Mouse (Mus musculus): ENCODE measurements around the gene Gabrd. TPM values are rescaled to one million over a fixed set of nuclear protein-coding genes. Genes with fewer than 3 reads are reported as not detected.

Gabrd gene
- total and polyA plus RNA-seq, 3 experiments = 0.50 to 1.1 TPM; not detected in 1

DNA sequence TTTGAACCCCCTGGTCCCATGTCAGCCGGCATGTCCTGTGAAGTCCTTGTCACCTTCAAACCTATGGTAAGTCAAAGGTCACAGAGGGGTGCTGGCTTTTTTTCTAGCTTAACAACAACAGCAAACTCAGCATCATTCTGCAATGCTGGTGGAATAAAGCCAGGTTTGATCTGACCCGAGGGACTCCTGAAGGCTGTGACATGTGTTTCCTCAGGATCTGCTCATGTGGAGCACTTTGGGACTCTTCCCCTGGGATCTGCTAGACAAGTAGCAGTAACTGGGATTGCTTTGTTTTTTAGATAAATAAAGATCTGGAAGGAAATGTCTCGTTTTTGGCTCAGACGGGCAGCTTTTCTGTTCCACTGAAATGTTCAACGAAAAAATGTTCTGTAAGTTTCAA is 36.1 kb upstream of the Gabrd start:
- H3K27ac ChIP-seq (ENCODE audit: control insufficient read depth, low read depth, low read length) = no peak overlapping the region
- no peaks in the 10 kb centered on the region for H3K9me3 ChIP-seq (replicated peaks; ENCODE audit: insufficient read depth, low read length)
- no peaks in the 10 kb centered on the region for H3K36me3 ChIP-seq (ENCODE audit: control insufficient read depth in 1 of 2, insufficient read depth in 2 of 2, low read length in 2 of 2)
- TF ChIP-seq MAX (IDR thresholded peaks at IDR 0.05; ENCODE audit: low read length) (no peak), RCOR1 (IDR thresholded peaks at IDR 0.05; ENCODE audit: low read depth, low read length) (no peak), TCF12 (IDR thresholded peaks at IDR 0.05; ENCODE audit: low read depth, low read length) (no peak), UBTF (IDR thresholded peaks at IDR 0.05; ENCODE audit: borderline replicate concordance, insufficient read depth, low read depth, low read length) (no peak), SMC3 (IDR thresholded peaks at IDR 0.05; ENCODE audit: low read depth, low read length) (no peak), ZNF384 (IDR thresholded peaks at IDR 0.05; ENCODE audit: low read depth, low read length) (no peak), GABPA (IDR thresholded peaks at IDR 0.05; ENCODE audit: low read depth, low read length) (no peak), EP300 (IDR thresholded peaks at IDR 0.05; ENCODE audit: low read depth in 1 of 2, low read length in 2 of 2) (no peak), MEF2A (IDR thresholded peaks at IDR 0.05; ENCODE audit: extremely low read depth, insufficient replicate concordance, low read depth, low read length, poor library complexity, severe bottlenecking) (no peak), BHLHE40 (IDR thresholded peaks at IDR 0.05; ENCODE audit: borderline replicate concordance, low read depth, low read length) (no peak), CHD1 (IDR thresholded peaks at IDR 0.05; ENCODE audit: low read depth, low read length) (no peak)
- H3K9ac ChIP-seq (ENCODE audit: control insufficient read depth, low read depth, low read length, poor library complexity, severe bottlenecking) = no peak overlapping the region
- H3K27me3 ChIP-seq (ENCODE audit: control insufficient read depth in 1 of 2, insufficient read depth in 2 of 2, low read length in 2 of 2) = no peaks in the 10 kb centered on the region; a peak in 1 of 4 replicates
- no peaks in the 10 kb centered on the region for H3K79me2 ChIP-seq (ENCODE audit: control insufficient read depth, insufficient read depth, low read length, poor library complexity)
- H3K4me3 ChIP-seq (ENCODE audit: control insufficient read depth in 1 of 2, insufficient read depth in 1 of 2, low read depth in 2 of 2, low read length in 2 of 2) = no peak overlapping the region
- DNase-seq (ENCODE audit: low read depth, low spot score) = no peak
- H3K4me1 ChIP-seq (ENCODE audit: control insufficient read depth in 1 of 2, insufficient read depth in 2 of 2, low read length in 2 of 2) = no peaks in the 10 kb centered on the region

GRCm38 (mm10) chr4:155432358-155432757 is 34.4 kb upstream of the Gabrd start:
- H3K9ac ChIP-seq (ENCODE audit: control insufficient read depth, low read depth, low read length, poor library complexity, severe bottlenecking) = no peak overlapping the region
- DNase-seq (ENCODE audit: low read depth, low spot score) = no peak

GRCm38 (mm10) chr4:155429202-155429601 is 31.3 kb upstream of the Gabrd start:
- H3K9ac ChIP-seq (ENCODE audit: control insufficient read depth, low read depth, low read length, poor library complexity, severe bottlenecking) = no peak overlapping the region
- no peaks in the 10 kb centered on the region for H3K9me3 ChIP-seq (replicated peaks; ENCODE audit: insufficient read depth, low read length)
- DNase-seq (ENCODE audit: low read depth, low spot score) = no peak
- no peak overlapping the region for H3K27ac ChIP-seq (ENCODE audit: control insufficient read depth, low read depth, low read length)
- H3K4me3 ChIP-seq (ENCODE audit: control insufficient read depth in 1 of 2, insufficient read depth in 1 of 2, low read depth in 2 of 2, low read length in 2 of 2) = no peak overlapping the region
- H3K4me1 ChIP-seq (ENCODE audit: control insufficient read depth in 1 of 2, insufficient read depth in 2 of 2, low read length in 2 of 2) = no peaks in the 10 kb centered on the region
- no peaks in the 10 kb centered on the region for H3K79me2 ChIP-seq (ENCODE audit: control insufficient read depth, insufficient read depth, low read length, poor library complexity)
- no peaks in the 10 kb centered on the region for H3K27me3 ChIP-seq (ENCODE audit: control insufficient read depth in 1 of 2, insufficient read depth in 2 of 2, low read length in 2 of 2)
- no peaks in the 10 kb centered on the region for H3K36me3 ChIP-seq (ENCODE audit: control insufficient read depth in 1 of 2, insufficient read depth in 2 of 2, low read length in 2 of 2)
- TF ChIP-seq USF2 (IDR thresholded peaks at IDR 0.05; ENCODE audit: borderline replicate concordance in 1 of 2, insufficient read depth in 1 of 2, low read depth in 1 of 2, low read length in 2 of 2) (no peak), MAX (IDR thresholded peaks at IDR 0.05; ENCODE audit: low read length) (no peak), EP300 (IDR thresholded peaks at IDR 0.05; ENCODE audit: low read depth in 1 of 2, low read length in 2 of 2) (no peak), ETS1 (IDR thresholded peaks at IDR 0.05; ENCODE audit: low read depth, low read length) (no peak), SMC3 (IDR thresholded peaks at IDR 0.05; ENCODE audit: low read depth, low read length) (no peak), MAFK (IDR thresholded peaks at IDR 0.05; ENCODE audit: borderline replicate concordance, low read depth, low read length) (no peak), MYC (IDR thresholded peaks at IDR 0.05; ENCODE audit: low read depth, low read length) (no peak), MXI1 (IDR thresholded peaks at IDR 0.05; ENCODE audit: low read depth, low read length) (no peak), NELFE (IDR thresholded peaks at IDR 0.05; ENCODE audit: low read depth, low read length) (no peak), MEF2A (IDR thresholded peaks at IDR 0.05; ENCODE audit: extremely low read depth, insufficient replicate concordance, low read depth, low read length, poor library complexity, severe bottlenecking) (no peak), TBP (IDR thresholded peaks at IDR 0.05; ENCODE audit: low read depth, low read length) (no peak), CHD1 (IDR thresholded peaks at IDR 0.05; ENCODE audit: low read depth, low read length) (no peak), KAT2A (conservative IDR thresholded peaks at IDR 0.05; ENCODE audit: low read depth, low read length) (no peak), MAZ (IDR thresholded peaks at IDR 0.05; ENCODE audit: low read depth, low read length) (no peak), USF1 (IDR thresholded peaks at IDR 0.05; ENCODE audit: low read depth, low read length) (no peak), E2F4 (IDR thresholded peaks at IDR 0.05; ENCODE audit: borderline replicate concordance, low read depth, low read length) (no peak), JUND (IDR thresholded peaks at IDR 0.05; ENCODE audit: low read depth, low read length) (no peak)

More at GRCm38 (mm10) chr4:155432358-155432757, 34.4 kb upstream of the Gabrd start:
- H3K79me2 ChIP-seq (ENCODE audit: control insufficient read depth, insufficient read depth, low read length, poor library complexity) = no peaks in the 10 kb centered on the region
- H3K36me3 ChIP-seq (ENCODE audit: control insufficient read depth in 1 of 2, insufficient read depth in 2 of 2, low read length in 2 of 2) = no peaks in the 10 kb centered on the region
- H3K4me1 ChIP-seq (ENCODE audit: control insufficient read depth in 1 of 2, insufficient read depth in 2 of 2, low read length in 2 of 2) = no peaks in the 10 kb centered on the region
- TF ChIP-seq CHD2 (IDR thresholded peaks at IDR 0.05; ENCODE audit: low read length) = no peak
- no peak for TF ChIP-seq MAX (IDR thresholded peaks at IDR 0.05; ENCODE audit: low read length)
- TF ChIP-seq ELF1 (IDR thresholded peaks at IDR 0.05; ENCODE audit: low read depth, low read length) = no peak
- no peak for TF ChIP-seq TBP (IDR thresholded peaks at IDR 0.05; ENCODE audit: low read depth, low read length)
- TF ChIP-seq USF1 (IDR thresholded peaks at IDR 0.05; ENCODE audit: low read depth, low read length) = no peak
- TF ChIP-seq NRF1 (IDR thresholded peaks at IDR 0.05; ENCODE audit: insufficient read depth, low read depth, low read length, poor library complexity, severe bottlenecking) = no peak
- TF ChIP-seq RAD21 (IDR thresholded peaks at IDR 0.05; ENCODE audit: low read depth, low read length) = no peak
- no peaks in the 10 kb centered on the region for H3K27me3 ChIP-seq (ENCODE audit: control insufficient read depth in 1 of 2, insufficient read depth in 2 of 2, low read length in 2 of 2)
- H3K27ac ChIP-seq (ENCODE audit: control insufficient read depth, low read depth, low read length) = no peak overlapping the region
- H3K9me3 ChIP-seq (replicated peaks; ENCODE audit: insufficient read depth, low read length) = no peaks in the 10 kb centered on the region
- H3K4me3 ChIP-seq (ENCODE audit: control insufficient read depth in 1 of 2, insufficient read depth in 1 of 2, low read depth in 2 of 2, low read length in 2 of 2) = no peak overlapping the region

All from MEL (cell line).